Mouse (Mus musculus): ENCODE results near the gene Zc3h14. TPM values are rescaled to one million over a fixed set of nuclear protein-coding genes. Genes with fewer than 3 reads are reported as not detected.

Gene Zc3h14
- total RNA-seq (2023), result 89.4 to 95.5 TPM (median 92.0 TPM) in 4 replicates

GRCm38 (mm10) chr12:98746746-98747379, at the start of gene Zc3h14:
Gene Zc3h14 (plus strand): TSS chr12:98746964.

DNA sequence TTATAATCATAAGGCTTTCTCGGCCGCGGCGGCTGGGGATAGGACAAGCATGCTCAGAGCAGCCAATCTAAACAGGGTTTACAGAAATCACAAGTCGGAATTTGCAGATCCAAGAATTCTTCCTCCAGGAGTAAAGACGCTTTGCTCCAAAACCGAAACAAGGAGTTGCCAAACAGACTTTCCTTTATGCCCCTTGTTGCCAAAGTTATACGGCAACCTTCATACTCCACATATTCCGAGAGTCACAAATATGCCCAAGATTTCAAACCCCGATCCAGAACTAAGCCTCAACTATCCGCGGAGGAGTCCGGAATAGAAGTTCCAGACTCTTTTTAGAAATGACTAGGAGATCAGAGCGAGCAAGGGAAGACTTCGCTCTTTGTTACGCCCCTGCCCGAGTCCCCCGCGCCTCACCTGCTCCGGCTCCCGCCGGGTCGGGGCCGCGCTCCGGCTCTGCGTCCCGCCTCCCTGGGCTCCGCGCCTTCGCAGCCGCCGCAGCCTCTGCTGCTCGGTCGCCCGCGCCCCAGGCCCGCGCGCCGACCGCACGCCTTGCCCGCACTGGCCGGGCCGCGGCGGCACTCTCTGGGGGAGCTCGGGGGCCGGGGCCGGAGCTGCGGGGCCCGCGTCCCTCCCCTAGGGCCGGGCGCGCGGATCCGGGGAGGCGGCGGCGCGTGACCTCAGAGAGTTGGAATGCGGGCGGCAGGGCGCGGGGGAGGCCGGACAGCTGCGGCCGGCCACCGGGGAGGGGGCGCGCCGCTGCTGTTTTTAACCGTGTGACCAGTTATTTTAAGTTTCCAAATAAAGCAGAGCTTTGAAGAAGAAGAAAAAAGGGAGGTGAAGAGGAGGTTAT, 9.6 kb upstream of the Zc3h14 start, which contains the start of gene Ptpn21:
Gene Ptpn21 (minus strand): TSS at position 455 of the 850 bp plus-strand sequence.

Other genes with a start within 250 kb of the Zc3h14 start
- 5.0 to 8.1 TPM (median 6.4 TPM) in 4 replicates for gene Kcnk10, start 168.7 kb upstream of the Zc3h14 start, total RNA-seq (2023)
- 11.2 to 14.2 TPM (median 12.3 TPM) in 4 replicates for gene Spata7, start 118.8 kb upstream of the Zc3h14 start, total RNA-seq (2023)
- gene Ptpn21, start 9.6 kb upstream of the Zc3h14 start, total RNA-seq (2023), result 5.8 to 7.1 TPM (median 6.1 TPM) in 4 replicates
- gene Eml5, start 154.5 kb downstream of the Zc3h14 start, total RNA-seq (2023), result 19.2 to 27.5 TPM (median 21.5 TPM) in 4 replicates
- gene Ttc8, start 173.6 kb downstream of the Zc3h14 start, total RNA-seq (2023), result 4.1 to 8.0 TPM (median 5.0 TPM) in 4 replicates

All from B cell, adult 62 days (primary cell).